Mouse (Mus musculus) forebrain, embryonic 13.5 days (tissue): ENCODE results near the gene Atp2a1. TPM values are rescaled to one million over a fixed set of nuclear protein-coding genes. Genes with fewer than 3 reads are reported as not detected.
A peak's percentile ranks its signal among the peaks of the same experiment; 100 is the strongest.

Experiments
- ATAC-seq: fragments of 200-750 bp; cut with Nextera tagmentation; 2 replicates; pipeline ENCODE4 v1.8.0; 2017
- H3K27ac ChIP-seq: fragments of 300-500 bp; sonication (generic); 2 replicates; pipeline ENCODE4 v1.5.1; 2015; ENCODE audit warnings: inconsistent platforms, mild to moderate bottlenecking, moderate library complexity
- H3K27me3 ChIP-seq: fragments of 300-500 bp; sonication (generic); 2 replicates; pipeline ENCODE4 v1.6.1; 2015; ENCODE audit warnings: mild to moderate bottlenecking, inconsistent platforms
- H3K36me3 ChIP-seq: fragments of 300-500 bp; sonication (generic); 2 replicates; pipeline ENCODE4 v1.6.1; 2015; ENCODE audit warnings: mild to moderate bottlenecking, inconsistent platforms; ENCODE audit not compliant: poor library complexity, severe bottlenecking
- H3K4me1 ChIP-seq: fragments of 300-500 bp; sonication (generic); 2 replicates; pipeline ENCODE4 v1.6.1; 2015; ENCODE audit warnings: inconsistent platforms
- H3K4me2 ChIP-seq: fragments of 300-500 bp; sonication (generic); 2 replicates; pipeline ENCODE4 v1.6.1; 2015; ENCODE audit warnings: inconsistent platforms, mild to moderate bottlenecking, moderate library complexity
- H3K4me3 ChIP-seq: fragments of 300-500 bp; sonication (generic); 2 replicates; pipeline ENCODE4 v1.5.1; 2015; ENCODE audit warnings: mild to moderate bottlenecking, inconsistent platforms
- H3K9ac ChIP-seq: fragments of 300-500 bp; sonication (generic); 2 replicates; pipeline ENCODE4 v1.6.1; 2015; ENCODE audit warnings: mild to moderate bottlenecking, inconsistent platforms
- H3K9me3 ChIP-seq: fragments of 300-500 bp; sonication (generic); replicated peaks from 2 replicates; pipeline ENCODE4 v1.6.1; 2016; ENCODE audit warnings: inconsistent platforms
- WGBS: fragments of 180-500 bp; shearing (Covaris S2); methylation state at CpG from one replicate; pipeline ENCODE4 v1.1.7; 2015; 5-methylcytosine and 5-hydroxymethylcytosine counted together
- polyA plus RNA-seq: library from polyadenylated mRNA; unstranded; fragments of >200 nt; fragmentation: Nextera tagmentation; extraction: Ambion mirVana; gene quantifications from 2 replicates; pipeline ENCODE4 v1.2.1, GENCODE M21; 2015

Atp2a1 gene
- polyA plus RNA-seq: 0.19 and 0.32 TPM in 2 replicates

GRCm38 (mm10) chr7:126463004-126463403 lies at the start of gene Atp2a1:
Gene Atp2a1, minus strand, starts transcription at chr7:126463108.
- Histone ChIP-seq H3K27ac (no peak within 1 kb of the TSS), H3K4me3 (no peak within 1 kb of the TSS), H3K9ac (peak within 1 kb of the TSS; percentile 40), H3K4me1 (no peaks in the 10 kb centered on the region), H3K9me3 (no peaks in the 10 kb centered on the region), H3K27me3 (no peaks in the 10 kb centered on the region), H3K36me3 (peaks cover 21% of the 10 kb centered on the region), H3K4me2 (no peak within 1 kb of the TSS)
- no peak for ATAC-seq
- 45% methylated on average over 5 of the region's 5 CpGs for WGBS

DNA sequence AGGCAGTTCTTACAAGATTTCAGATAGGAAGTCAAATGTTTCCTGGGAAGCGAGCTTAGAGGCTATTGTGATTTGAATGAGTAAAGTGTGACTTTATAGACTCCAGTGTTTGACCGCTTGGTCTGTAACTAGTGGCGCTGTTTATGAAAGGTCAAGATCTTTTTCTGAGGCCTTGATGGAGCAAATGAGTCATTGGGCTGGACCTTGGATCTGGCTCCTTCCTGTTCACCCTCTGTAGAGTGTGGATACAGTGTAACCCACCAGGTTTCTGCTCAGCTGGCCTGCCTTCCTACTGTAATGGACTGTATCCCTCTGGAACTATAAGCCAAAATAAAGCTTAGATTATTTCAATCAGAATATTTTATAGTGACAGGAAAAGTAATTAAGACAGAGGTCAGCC lies 48.4 kb upstream of the Atp2a1 start:
- H3K27me3 ChIP-seq: no peaks in the 10 kb centered on the region
- no peak overlapping the region for H3K27ac ChIP-seq
- H3K4me1 ChIP-seq: no peaks in the 10 kb centered on the region
- no peak overlapping the region for H3K4me2 ChIP-seq
- 85% methylated on average over 3 of the region's 3 CpGs for WGBS
- no peak overlapping the region for H3K9ac ChIP-seq
- no peak overlapping the region for H3K4me3 ChIP-seq
- H3K36me3 ChIP-seq: no peaks in the 10 kb centered on the region
- H3K9me3 ChIP-seq: no peaks in the 10 kb centered on the region
- no peak for ATAC-seq

DNA sequence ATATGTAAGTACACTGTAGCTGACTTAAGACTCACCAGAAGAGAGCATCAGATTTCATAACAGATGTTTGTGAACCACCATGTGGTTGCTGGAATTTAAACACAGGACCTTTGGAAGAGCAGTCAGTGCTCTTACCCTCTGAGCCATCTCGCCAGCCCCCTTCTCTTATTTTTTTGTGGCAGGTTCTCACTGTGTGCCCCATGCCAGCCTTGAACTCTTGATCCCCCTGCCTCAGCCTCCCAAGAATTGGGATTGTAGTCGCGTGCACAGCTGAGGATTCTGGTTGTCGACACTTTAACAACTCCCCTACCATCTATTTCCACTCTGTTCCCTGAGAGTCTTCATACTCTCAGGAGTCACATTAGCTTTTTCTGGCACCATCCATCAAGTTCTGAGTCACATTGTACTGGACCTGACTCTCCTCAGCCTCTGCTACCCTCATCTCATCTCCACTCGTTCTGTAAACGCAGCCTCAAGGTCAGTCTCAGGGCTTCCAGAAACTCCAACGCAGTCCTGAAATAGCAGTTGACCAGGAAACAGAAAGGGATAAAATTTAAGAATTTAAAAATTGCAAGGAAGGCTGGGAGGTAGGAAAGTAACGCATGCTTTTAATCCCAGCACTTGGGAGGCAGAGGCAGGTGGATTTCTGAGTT lies 44.3 kb upstream of the Atp2a1 start:
- Histone ChIP-seq H3K9me3 (no peaks in the 10 kb centered on the region), H3K4me3 (no peak overlapping the region), H3K4me1 (no peaks in the 10 kb centered on the region; the same call in 1 of the 2 replicates), H3K27ac (no peak overlapping the region), H3K36me3 (no peaks in the 10 kb centered on the region), H3K27me3 (no peaks in the 10 kb centered on the region), H3K9ac (no peak overlapping the region), H3K4me2 (no peak overlapping the region)
- WGBS: 87% methylated on average over 8 of the region's 8 CpGs
- no peak for ATAC-seq

DNA sequence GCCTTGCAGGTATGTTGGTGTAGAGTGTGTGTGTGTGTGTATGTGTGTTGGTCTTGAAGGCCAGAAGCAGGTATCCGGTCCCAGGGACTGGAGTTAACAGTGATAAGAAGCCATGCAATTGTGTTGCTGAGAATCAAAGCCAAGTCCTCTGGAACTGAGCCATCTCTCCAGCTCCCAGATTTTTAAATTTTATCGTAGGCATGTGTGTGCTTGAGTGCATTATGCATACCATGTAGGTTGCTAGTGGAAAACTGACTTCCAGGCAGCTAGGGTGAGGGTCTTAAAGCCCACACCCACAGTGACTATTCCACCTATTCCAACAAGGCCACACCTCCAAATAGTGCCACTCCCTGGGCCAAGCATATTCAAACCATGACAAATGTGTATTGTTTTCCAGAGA lies 42.0 kb upstream of the Atp2a1 start:
- H3K4me3 ChIP-seq: no peak overlapping the region
- H3K27ac ChIP-seq: no peak overlapping the region
- no peak overlapping the region for H3K4me2 ChIP-seq
- WGBS: 90% methylated on average over 2 of the region's 2 CpGs
- no peaks in the 10 kb centered on the region for H3K27me3 ChIP-seq
- ATAC-seq: no peak
- H3K36me3 ChIP-seq: peaks cover 14% of the 10 kb centered on the region
- no peaks in the 10 kb centered on the region for H3K9me3 ChIP-seq
- no peak overlapping the region for H3K9ac ChIP-seq
- H3K4me1 ChIP-seq: peaks cover 11% of the 10 kb centered on the region

DNA sequence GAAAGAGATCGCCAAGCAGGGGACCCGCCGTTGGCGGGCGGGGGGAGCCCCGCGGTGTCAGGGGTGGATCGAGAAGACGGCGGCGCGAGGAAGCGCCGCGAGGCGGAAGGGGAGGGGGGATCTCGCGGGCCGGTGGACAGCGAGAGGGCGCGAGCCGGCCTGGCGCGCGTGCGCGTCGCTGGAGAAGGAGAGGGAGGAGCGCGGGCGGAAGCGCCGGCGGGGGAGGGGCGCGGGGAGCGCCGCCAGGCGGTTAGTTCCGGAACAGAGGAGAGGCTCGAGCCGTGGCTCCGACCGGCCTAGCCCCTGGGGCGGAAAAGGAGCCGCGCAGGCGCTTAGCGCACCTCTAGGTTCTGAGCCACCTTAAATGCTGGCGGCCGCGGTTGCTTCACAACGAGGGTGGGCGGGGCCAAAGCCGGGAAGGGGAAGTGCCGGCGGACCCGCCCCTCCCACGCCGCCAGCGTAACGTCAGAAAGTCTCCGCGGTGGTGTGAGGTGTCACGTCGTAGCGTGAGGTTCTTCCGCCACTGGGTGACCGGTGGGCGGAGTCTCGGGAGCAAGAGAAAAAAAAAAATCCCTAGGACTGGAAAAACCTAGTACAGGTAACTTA lies 40.5 kb upstream of the Atp2a1 start, which contains the start of gene Atxn2l:
Gene Atxn2l (minus strand): TSS at position 165 of the 606 bp plus-strand sequence.
- WGBS: 0% methylated on average over 50 of the region's 72 CpGs
- H3K4me3 ChIP-seq: peak within 1 kb of the TSS; percentile 100
- peaks cover 11% of the 10 kb centered on the region for H3K4me1 ChIP-seq
- no peaks in the 10 kb centered on the region for H3K27me3 ChIP-seq
- H3K36me3 ChIP-seq: peaks cover 29% of the 10 kb centered on the region
- peak within 1 kb of the TSS; percentile 76 for H3K4me2 ChIP-seq
- no peaks in the 10 kb centered on the region for H3K9me3 ChIP-seq
- H3K9ac ChIP-seq: peak within 1 kb of the TSS; percentile 96
- ATAC-seq: peak; percentile 85
- H3K27ac ChIP-seq: peak within 1 kb of the TSS; percentile 100

- Histone ChIP-seq H3K9me3 (no peaks in the 10 kb centered on the region), H3K27me3 (no peaks in the 10 kb centered on the region), H3K4me2 (peak overlapping the region; percentile 76), H3K36me3 (peaks cover 35% of the 10 kb centered on the region), H3K9ac (peak overlapping the region; percentile 96), H3K4me3 (peak overlapping the region; percentile 100), H3K27ac (peak overlapping the region; percentile 100), H3K4me1 (peaks cover 11% of the 10 kb centered on the region)
- 1% methylated on average over 40 of the region's 40 CpGs for WGBS
- ATAC-seq: no peak
Observed at GRCm38 (mm10) chr7:126502751-126503150, 39.8 kb upstream of the Atp2a1 start.

DNA sequence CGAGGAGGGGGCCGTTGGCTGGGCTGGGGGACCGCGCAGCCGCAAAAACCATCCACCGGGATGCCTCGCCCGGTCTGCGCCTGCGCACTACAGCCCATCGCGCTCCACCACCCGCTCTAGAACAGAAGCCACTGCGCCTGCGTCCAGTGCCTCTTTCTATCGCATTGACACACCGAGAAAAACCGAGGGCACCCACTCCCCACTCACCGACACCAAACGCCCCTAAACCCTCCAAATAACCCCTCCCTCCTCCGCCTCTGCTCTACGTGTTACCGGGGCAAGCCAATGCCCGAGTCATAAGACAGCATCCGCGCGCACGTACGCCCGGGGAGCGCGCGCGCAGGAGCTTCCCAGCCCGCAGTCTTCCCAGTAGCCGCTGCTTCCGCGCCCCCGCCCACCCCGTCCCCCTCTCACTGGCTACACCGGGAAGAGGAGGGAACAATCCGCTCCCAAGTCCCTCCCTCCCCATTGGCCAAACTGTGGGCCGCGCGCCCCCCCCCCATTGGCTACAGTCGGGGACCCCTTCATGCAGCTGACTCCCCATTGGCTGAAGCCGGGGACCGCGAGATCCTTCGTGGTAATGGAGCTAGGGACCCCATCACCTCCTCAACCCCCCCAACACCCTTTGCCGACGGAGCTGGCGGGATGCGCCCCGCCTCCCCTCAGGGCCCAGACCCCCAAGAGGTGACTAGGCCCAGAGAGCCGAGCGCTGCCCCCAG lies 39.3 kb upstream of the Atp2a1 start:
- peak; percentile 90 for ATAC-seq
- H3K36me3 ChIP-seq: peaks cover 41% of the 10 kb centered on the region
- H3K27ac ChIP-seq: peak overlapping the region; percentile 100
- H3K9me3 ChIP-seq: no peaks in the 10 kb centered on the region
- peak overlapping the region; percentile 100 for H3K4me3 ChIP-seq
- H3K4me2 ChIP-seq: peak overlapping the region; percentile 76
- 1% methylated on average over 39 of the region's 57 CpGs for WGBS
- peak overlapping the region; percentile 96 for H3K9ac ChIP-seq
- no peaks in the 10 kb centered on the region for H3K27me3 ChIP-seq
- H3K4me1 ChIP-seq: peaks cover 11% of the 10 kb centered on the region

- Histone ChIP-seq H3K4me3 (peak overlapping the region; percentile 100), H3K4me2 (peak overlapping the region; percentile 76), H3K27ac (peak overlapping the region; percentile 100), H3K9me3 (no peaks in the 10 kb centered on the region), H3K4me1 (peaks cover 11% of the 10 kb centered on the region), H3K36me3 (peaks cover 46% of the 10 kb centered on the region), H3K27me3 (no peaks in the 10 kb centered on the region), H3K9ac (peak overlapping the region; percentile 70)
- WGBS: 1% methylated on average over 9 of the region's 9 CpGs
- no peak; the same call in 1 of the 2 replicates for ATAC-seq
Observed at GRCm38 (mm10) chr7:126501684-126502022, 38.7 kb upstream of the Atp2a1 start.

- no peak overlapping the region for H3K9ac ChIP-seq
- no peak overlapping the region for H3K27ac ChIP-seq
- no peaks in the 10 kb centered on the region for H3K27me3 ChIP-seq
- no peak for ATAC-seq
- no peak overlapping the region for H3K4me2 ChIP-seq
- H3K4me3 ChIP-seq: no peak overlapping the region
- peaks cover 11% of the 10 kb centered on the region for H3K4me1 ChIP-seq
- WGBS: 95% methylated on average over 7 of the region's 7 CpGs
- no peaks in the 10 kb centered on the region for H3K9me3 ChIP-seq
- H3K36me3 ChIP-seq: peaks cover 69% of the 10 kb centered on the region
Observed at GRCm38 (mm10) chr7:126499416-126499815, 36.5 kb upstream of the Atp2a1 start.

DNA sequence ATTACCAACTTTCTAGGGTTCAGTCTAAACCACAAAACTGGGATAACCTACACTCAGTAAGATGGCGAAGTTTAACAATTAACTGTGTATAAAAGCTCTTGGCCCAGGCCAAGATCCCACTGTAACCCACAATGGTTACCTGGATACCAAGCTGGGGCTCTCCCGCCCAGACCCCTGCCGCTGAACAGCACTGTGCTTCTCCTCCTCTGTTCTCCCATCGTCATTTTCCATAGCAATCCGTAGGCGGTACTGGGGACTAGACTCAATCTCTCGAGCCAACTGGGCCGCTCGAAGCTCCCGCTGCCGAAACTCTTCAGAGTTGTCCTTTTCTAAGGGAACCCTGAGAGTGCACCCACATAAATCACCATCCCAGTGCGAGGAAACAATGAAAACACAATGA lies 35.1 kb upstream of the Atp2a1 start:
- 89% methylated on average over 12 of the region's 12 CpGs for WGBS
- no peak overlapping the region for H3K9ac ChIP-seq
- peaks cover 11% of the 10 kb centered on the region for H3K4me1 ChIP-seq
- H3K27me3 ChIP-seq: no peaks in the 10 kb centered on the region
- no peak overlapping the region for H3K4me3 ChIP-seq
- H3K4me2 ChIP-seq: no peak overlapping the region
- no peak overlapping the region for H3K27ac ChIP-seq
- no peak for ATAC-seq
- peaks cover 83% of the 10 kb centered on the region for H3K36me3 ChIP-seq
- no peaks in the 10 kb centered on the region for H3K9me3 ChIP-seq

- no peak overlapping the region for H3K27ac ChIP-seq
- H3K4me1 ChIP-seq: peaks cover 9% of the 10 kb centered on the region
- no peak for ATAC-seq
- H3K9me3 ChIP-seq: no peaks in the 10 kb centered on the region
- H3K4me2 ChIP-seq: no peak overlapping the region
- no peaks in the 10 kb centered on the region for H3K27me3 ChIP-seq
- H3K36me3 ChIP-seq: peaks cover 97% of the 10 kb centered on the region
- no peak overlapping the region for H3K4me3 ChIP-seq
- 85% methylated on average over 5 of the region's 5 CpGs for WGBS
- no peak overlapping the region for H3K9ac ChIP-seq
Observed at GRCm38 (mm10) chr7:126496475-126496874, 33.6 kb upstream of the Atp2a1 start.

- WGBS: 94% methylated on average over 6 of the region's 6 CpGs
- no peak overlapping the region for H3K4me2 ChIP-seq
- H3K27me3 ChIP-seq: no peaks in the 10 kb centered on the region
- H3K27ac ChIP-seq: no peak overlapping the region
- H3K4me3 ChIP-seq: no peak overlapping the region
- no peaks in the 10 kb centered on the region for H3K4me1 ChIP-seq
- H3K9me3 ChIP-seq: no peaks in the 10 kb centered on the region
- H3K9ac ChIP-seq: no peak overlapping the region
- H3K36me3 ChIP-seq: peaks cover 97% of the 10 kb centered on the region
- ATAC-seq: no peak
Observed at GRCm38 (mm10) chr7:126494120-126494519, 31.2 kb upstream of the Atp2a1 start.
